8 mouse cellular contexts compared by ENCODE assay signal in genomic region chr2:49569862-49570777, GRCm38 (mm10). TPM values are rescaled to one million over a fixed set of nuclear protein-coding genes. Genes with fewer than 3 reads are reported as not detected.
A peak's percentile ranks its signal among the peaks of the same experiment; 100 is the strongest.
DNase-seq lines count a peak whose midpoint lies in the region; ATAC-seq and TF ChIP-seq lines count a peak whose summit lies in the region.

No protein-coding gene starts in this region.

- peaks cover 32% of the 10 kb centered on the region for H3K4me1 ChIP-seq in hindbrain, embryonic 15.5 days (replicated peaks)
- peaks cover 47% of the 10 kb centered on the region for H3K4me1 ChIP-seq in limb, embryonic 10.5 days
- H3K4me1 ChIP-seq in liver, postnatal 0 days (ENCODE audit: insufficient read depth), result no peaks in the 10 kb centered on the region

- no peaks in the 10 kb centered on the region for H3K36me3 ChIP-seq in hindbrain, embryonic 15.5 days
- no peaks in the 10 kb centered on the region for H3K36me3 ChIP-seq in limb, embryonic 10.5 days
- no peaks in the 10 kb centered on the region for H3K36me3 ChIP-seq in liver, postnatal 0 days (replicated peaks; ENCODE audit: insufficient read depth, low read length)

- no peak for TF ChIP-seq CTCF in liver, postnatal 0 days (IDR thresholded peaks at IDR 0.05; ENCODE audit: low read depth)

- peak; percentile 42; the same call in 1 of the 2 replicates for ATAC-seq in hindbrain, embryonic 15.5 days (ENCODE audit: low FRiP score, low read depth)
- ATAC-seq in liver, postnatal 0 days, result no peak

- H3K4me2 ChIP-seq in hindbrain, embryonic 15.5 days, result peak overlapping the region; percentile 5
- H3K4me2 ChIP-seq in liver, postnatal 0 days (ENCODE audit: low read depth, low read length), result no peak overlapping the region

- H3K9me3 ChIP-seq in hindbrain, embryonic 15.5 days, result no peaks in the 10 kb centered on the region
- no peaks in the 10 kb centered on the region for H3K9me3 ChIP-seq in limb, embryonic 10.5 days (replicated peaks)
- no peaks in the 10 kb centered on the region for H3K9me3 ChIP-seq in liver, postnatal 0 days (ENCODE audit: low read length)

- no peak for TF ChIP-seq EP300 in liver, postnatal 0 days (IDR thresholded peaks at IDR 0.05; ENCODE audit: low read depth)

- WGBS in hindbrain, embryonic 15.5 days, result 57% methylated on average over 16 of the region's 16 CpGs
- WGBS in limb, embryonic 10.5 days, result 69% methylated on average over 16 of the region's 16 CpGs
- WGBS in liver, postnatal 0 days (ENCODE audit: insufficient replicate concordance), result 63% methylated on average over 16 of the region's 16 CpGs

- no peak overlapping the region for H3K9ac ChIP-seq in hindbrain, embryonic 15.5 days
- no peak overlapping the region for H3K9ac ChIP-seq in liver, postnatal 0 days (replicated peaks)

- peak; percentile 61 for DNase-seq in adrenal gland, postnatal 14 days
- DNase-seq in cerebellum, adult 18-20 months, result peak; percentile 93 to 96
- peak; percentile 28 to 34 for DNase-seq in frontal cortex, postnatal 10 days (ENCODE audit: low spot score in 2 of 2)
- no peak for DNase-seq in limb, embryonic 10.5 days (ENCODE audit: low spot score)
- peak; percentile 40 for DNase-seq in ovary, postnatal 10 days (ENCODE audit: low spot score)
- no peak for DNase-seq in spleen, postnatal 14 days (ENCODE audit: low spot score in 2 of 2)
- no peak for DNase-seq in liver, postnatal 0 days

- H3K4me3 ChIP-seq in hindbrain, embryonic 15.5 days, result no peak overlapping the region
- no peak overlapping the region for H3K4me3 ChIP-seq in limb, embryonic 10.5 days
- no peak overlapping the region for H3K4me3 ChIP-seq in liver, postnatal 0 days (ENCODE audit: low read depth, low read length)

- H3K27ac ChIP-seq in hindbrain, embryonic 15.5 days (replicated peaks), result no peak overlapping the region
- peak overlapping the region; percentile 61 for H3K27ac ChIP-seq in limb, embryonic 10.5 days
- no peak overlapping the region for H3K27ac ChIP-seq in liver, postnatal 0 days (ENCODE audit: low read depth)

- H3K27me3 ChIP-seq in hindbrain, embryonic 15.5 days, result no peaks in the 10 kb centered on the region
- H3K27me3 ChIP-seq in limb, embryonic 10.5 days (ENCODE audit: low read depth, poor library complexity, severe bottlenecking), result no peaks in the 10 kb centered on the region
- H3K27me3 ChIP-seq in liver, postnatal 0 days (ENCODE audit: insufficient read depth, low read length), result no peaks in the 10 kb centered on the region

RNA-seq across cellular contexts. Expression of gene Kif5c, which starts 49.0 kb away (rescaled TPM):
- total RNA-seq in adrenal gland, postnatal 14 days (2021), result 7.0 and 10.0 TPM in 2 replicates
- polyA plus RNA-seq in hindbrain, embryonic 15.5 days (2015; fragmentation: Nextera tagmentation; extraction: Ambion mirVana), result 179 and 188 TPM in 2 replicates
- 13.8 and 14.5 TPM in 2 replicates for polyA plus RNA-seq in limb, embryonic 10.5 days (2016; fragmentation: Nextera tagmentation; extraction: Ambion mirVana)
- polyA plus RNA-seq in liver, postnatal 0 days (2015; fragmentation: Nextera tagmentation; extraction: Ambion mirVana), result 0.12 and 0.13 TPM in 2 replicates

Comparison
In these comparisons a context has a peak if more than half of its experiments do, and no peak if none do; other contexts are left out.
1. DNase-seq: peak in adrenal gland, postnatal 14 days (single experiment), cerebellum, adult 18-20 months (2 of 2), frontal cortex, postnatal 10 days (2 of 2) and ovary, postnatal 10 days (single experiment); none in limb, embryonic 10.5 days (single experiment), spleen, postnatal 14 days (0 of 2) and liver, postnatal 0 days (single experiment).
2. RNA of gene Kif5c, which starts 49.0 kb away (polyA plus RNA-seq): 179 to 188 TPM in hindbrain, embryonic 15.5 days and 13.8 to 14.5 TPM in limb, embryonic 10.5 days; 0.12 to 0.13 TPM in liver, postnatal 0 days; every median in the first group is over 10 times any median in the second.